Mouse (Mus musculus) G1E (cell line): ENCODE data around the gene Leo1.

Experiments
- CTCF ChIP-seq: IDR thresholded peaks from 2 replicates; pipeline ENCODE4 v1.5.1; 2012; ENCODE audit warnings: low read depth, low read length, inconsistent platforms, mixed read lengths
- GATA1 ChIP-seq: IDR thresholded peaks from 2 replicates; pipeline ENCODE4 v1.6.1; 2012; ENCODE audit warnings: borderline replicate concordance, low read length, inconsistent platforms, mixed read lengths
- GATA2 ChIP-seq: IDR thresholded peaks from 2 replicates; pipeline ENCODE4 v1.6.1; 2012; ENCODE audit warnings: low read depth, low read length, inconsistent platforms, borderline replicate concordance
- POLR2AphosphoS5 ChIP-seq: IDR thresholded peaks from 2 replicates; pipeline ENCODE4 v1.6.1; 2012; ENCODE audit warnings: low read depth, low read length, inconsistent platforms; ENCODE audit not compliant: insufficient replicate concordance
- TAL1 ChIP-seq: conservative IDR thresholded peaks from 2 replicates; pipeline ENCODE4 v1.6.1; 2012; ENCODE audit warnings: low read depth, low read length, inconsistent platforms, mixed read lengths

- no peak; the same call in 1 of the 2 replicates for TF ChIP-seq CTCF
- no peak for TF ChIP-seq GATA2
- TF ChIP-seq GATA1 = no peak
- no peak for TF ChIP-seq TAL1
- TF ChIP-seq POLR2AphosphoS5 = no peak
These were observed 7.0 kb upstream of the Leo1 start for GRCm38 (mm10) chr9:75434172-75434793.
